Mouse (Mus musculus) embryo, embryonic 9.5 days (tissue): ENCODE data around the gene Fbxl8.
"Not testable (repeated sequence)": the region's sequence is repeated elsewhere in the genome, so short reads cannot be mapped to it uniquely, and the experiment has no call there.

Experiments
- DNase-seq: peaks from one replicate; pipeline ENCODE4 v3.0.0-alpha.2; 2017; ENCODE audit errors: extremely low spot score

Fbxl8 gene

GRCm38 (mm10) chr8:105282239-105282638 lies 17.8 kb downstream of the Fbxl8 start:
- DNase-seq: no peak

- peak; percentile 42 for DNase-seq
Measured at GRCm38 (mm10) chr8:105283074-105283473, 18.6 kb downstream of the Fbxl8 start.

- no peak for DNase-seq
Measured at GRCm38 (mm10) chr8:105285514-105285913, 21.1 kb downstream of the Fbxl8 start.

GRCm38 (mm10) chr8:105286907-105287306 lies 22.5 kb downstream of the Fbxl8 start:
- no peak for DNase-seq

GRCm38 (mm10) chr8:105288231-105288630 lies 23.8 kb downstream of the Fbxl8 start:
- DNase-seq: no peak

- DNase-seq: peak; percentile 94
Measured at GRCm38 (mm10) chr8:105288958-105289732, 24.7 kb downstream of the Fbxl8 start.

- peak; percentile 62 for DNase-seq
Measured at GRCm38 (mm10) chr8:105289805-105290460, 25.5 kb downstream of the Fbxl8 start, which contains the start of gene 4931428F04Rik. Gene 4931428F04Rik, minus strand, starts transcription at chr8:105289864.

GRCm38 (mm10) chr8:105290554-105291314 lies 26.3 kb downstream of the Fbxl8 start:
- peak; percentile 85 for DNase-seq

GRCm38 (mm10) chr8:105291364-105291763 lies 26.9 kb downstream of the Fbxl8 start:
- not testable (repeated sequence) for DNase-seq

- not testable (repeated sequence) for DNase-seq
Measured at GRCm38 (mm10) chr8:105291802-105292201, 27.4 kb downstream of the Fbxl8 start.

GRCm38 (mm10) chr8:105292471-105292870 lies 28.0 kb downstream of the Fbxl8 start:
- no peak for DNase-seq

- DNase-seq: no peak
Measured at GRCm38 (mm10) chr8:105293405-105293804, 29.0 kb downstream of the Fbxl8 start.

- no peak for DNase-seq
Measured at GRCm38 (mm10) chr8:105294776-105295175, 30.3 kb downstream of the Fbxl8 start.

GRCm38 (mm10) chr8:105295256-105295655 lies 30.8 kb downstream of the Fbxl8 start:
- no peak for DNase-seq

- DNase-seq: no peak
Measured at GRCm38 (mm10) chr8:105295895-105296573, 31.6 kb downstream of the Fbxl8 start, which contains the start of gene Exoc3l. Gene Exoc3l, minus strand, starts transcription at chr8:105296101.

GRCm38 (mm10) chr8:105297511-105298192 lies 33.2 kb downstream of the Fbxl8 start, which contains the start of gene E2f4:
Gene E2f4, plus strand, starts transcription at chr8:105297663.
- DNase-seq: peak; percentile 88

GRCm38 (mm10) chr8:105298351-105299252 lies 34.2 kb downstream of the Fbxl8 start:
- DNase-seq: no peak

GRCm38 (mm10) chr8:105299962-105300361 lies 35.5 kb downstream of the Fbxl8 start:
- DNase-seq: no peak

GRCm38 (mm10) chr8:105303396-105303795 lies 38.9 kb downstream of the Fbxl8 start:
- no peak for DNase-seq

GRCm38 (mm10) chr8:105303874-105304273 lies 39.4 kb downstream of the Fbxl8 start:
- DNase-seq: no peak
